Mouse (Mus musculus) bone marrow macrophage, adult 2 months (primary cell): ENCODE data around the gene Iqch.

ENCODE experiments used
- CTCF ChIP-seq: IDR thresholded peaks from 2 replicates; pipeline ENCODE4 v1.5.1; 2012; ENCODE audit warnings: low read depth, mild to moderate bottlenecking, low read length, moderate library complexity
- POLR2A ChIP-seq: IDR thresholded peaks from 2 replicates; pipeline ENCODE4 v1.6.1; 2012; ENCODE audit warnings: mild to moderate bottlenecking, low read depth, low read length, borderline replicate concordance

GRCm38 (mm10) chr9:63495786-63496185 lies 106.5 kb downstream of the Iqch start:
- no peak for TF ChIP-seq CTCF
- no peak for TF ChIP-seq POLR2A
